Mouse (Mus musculus): Measurements from ENCODE around the gene Apopt1. TPM values are rescaled to one million over a fixed set of nuclear protein-coding genes. Genes with fewer than 3 reads are reported as not detected.

Apopt1 gene
- polyA plus RNA-seq, 2 experiments, result 13.4 to 20.0 TPM

- H3K27ac ChIP-seq, result peak overlapping the region; percentile 33; the same call in 1 of the 2 replicates
- H3K4me1 ChIP-seq (replicated peaks; ENCODE audit: control insufficient read depth in 2 of 2, insufficient read depth in 2 of 2, low read length in 1 of 2), result peaks cover 2 to 9% of the 10 kb centered on the region in 2 experiments; a peak in 3 of 4 replicates
- no peak for DNase-seq (ENCODE audit: low read depth in 3 of 3, low spot score in 3 of 3)
- no peaks in the 10 kb centered on the region for H3K27me3 ChIP-seq (ENCODE audit: control insufficient read depth, insufficient read depth, low read length)
- no peak overlapping the region for H3K4me2 ChIP-seq (ENCODE audit: low read depth)
- H3K9me3 ChIP-seq (ENCODE audit: control insufficient read depth, low read length), result no peaks in the 10 kb centered on the region
- no peak overlapping the region for H3K9ac ChIP-seq (replicated peaks)
- TF ChIP-seq EP300 (IDR thresholded peaks at IDR 0.05; ENCODE audit: low read depth), result no peak
- TF ChIP-seq CTCF (IDR thresholded peaks at IDR 0.05; ENCODE audit: low read depth), result no peak
- peaks cover 20% of the 10 kb centered on the region for H3K36me3 ChIP-seq (replicated peaks; ENCODE audit: control insufficient read depth, insufficient read depth, low read depth)
- ATAC-seq (ENCODE audit: insufficient read depth), result peak; percentile 42
- H3K4me3 ChIP-seq (ENCODE audit: insufficient read depth in 1 of 2, low read depth in 2 of 2, low read length in 2 of 2), result no peak overlapping the region
- WGBS (ENCODE audit: insufficient replicate concordance), result 79% methylated on average over 5 of the region's 5 CpGs
These were observed 77.0 kb downstream of the Apopt1 start for GRCm38 (mm10) chr12:111790090-111790489.

DNA sequence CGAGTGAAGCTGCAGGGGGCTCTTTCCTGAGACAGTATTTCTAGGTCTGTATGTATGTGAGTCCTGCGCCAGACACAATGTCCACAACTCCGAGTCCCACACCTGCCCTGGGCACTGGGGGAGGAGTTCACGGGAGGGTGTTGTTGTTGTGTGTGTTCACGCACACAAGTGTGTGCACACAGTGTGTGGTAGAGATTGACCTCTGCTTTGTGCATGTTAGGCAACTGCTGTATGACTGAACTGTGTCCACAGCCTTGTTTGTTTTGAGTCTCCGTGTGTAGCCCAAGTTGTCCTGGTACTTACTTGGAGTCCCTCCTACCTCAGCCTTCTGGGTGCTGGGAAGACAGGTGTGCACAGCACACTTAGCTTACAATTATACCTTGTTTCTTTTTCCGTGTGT lies 77.6 kb downstream of the Apopt1 start:
- Histone ChIP-seq H3K27me3 (ENCODE audit: control insufficient read depth, insufficient read depth, low read length) (no peaks in the 10 kb centered on the region), H3K4me2 (ENCODE audit: low read depth) (no peak overlapping the region), H3K9me3 (ENCODE audit: control insufficient read depth, low read length) (no peaks in the 10 kb centered on the region), H3K4me1 (replicated peaks; ENCODE audit: control insufficient read depth in 2 of 2, insufficient read depth in 2 of 2, low read length in 1 of 2) (peaks cover 2 to 9% of the 10 kb centered on the region in 2 experiments; a peak in 2 of 4 replicates), H3K4me3 (ENCODE audit: insufficient read depth in 1 of 2, low read depth in 2 of 2, low read length in 2 of 2) (no peak overlapping the region), H3K27ac (peak overlapping the region; percentile 33; the same call in 1 of the 2 replicates), H3K36me3 (replicated peaks; ENCODE audit: control insufficient read depth, insufficient read depth, low read depth) (peaks cover 18% of the 10 kb centered on the region), H3K9ac (replicated peaks) (no peak overlapping the region)
- WGBS (ENCODE audit: insufficient replicate concordance), result 77% methylated on average over 7 of the region's 7 CpGs
- DNase-seq (ENCODE audit: low read depth in 3 of 3, low spot score in 3 of 3) (no peak), ATAC-seq (ENCODE audit: insufficient read depth) (no peak)
- TF ChIP-seq CTCF (IDR thresholded peaks at IDR 0.05; ENCODE audit: low read depth) (no peak), EP300 (IDR thresholded peaks at IDR 0.05; ENCODE audit: low read depth) (no peak)

DNA sequence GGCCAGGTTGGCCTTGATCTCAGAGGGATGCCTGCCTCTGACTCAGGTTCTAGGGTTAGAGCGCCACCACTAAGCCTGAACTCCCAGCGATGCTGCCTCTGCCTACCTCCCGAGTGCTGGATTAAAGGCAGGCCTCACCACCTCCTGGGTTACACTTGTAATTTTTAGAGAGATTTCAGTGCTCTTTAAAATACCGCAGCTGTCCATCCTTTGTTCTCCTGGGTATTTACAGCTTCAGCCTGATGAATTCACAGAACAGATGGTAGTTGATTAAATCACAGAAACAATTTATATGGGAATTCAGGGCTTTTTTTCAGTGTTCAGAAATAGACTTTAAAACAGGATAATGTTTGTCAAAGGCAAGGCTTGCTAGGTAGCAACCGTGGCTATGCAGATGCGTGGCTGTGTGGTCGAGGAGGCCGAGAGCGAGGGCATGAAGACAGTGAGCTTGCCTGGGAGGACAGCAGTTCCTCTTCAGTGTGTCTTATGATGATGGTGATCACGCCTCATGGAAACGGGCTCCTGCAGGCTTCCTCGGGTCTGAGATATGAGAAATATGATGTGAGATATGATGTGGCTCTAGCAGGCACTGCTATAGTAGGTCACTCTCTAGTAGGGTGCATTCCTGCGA lies 78.5 kb downstream of the Apopt1 start:
- Histone ChIP-seq H3K4me3 (ENCODE audit: insufficient read depth in 1 of 2, low read depth in 2 of 2, low read length in 2 of 2) (no peak overlapping the region), H3K9me3 (ENCODE audit: control insufficient read depth, low read length) (no peaks in the 10 kb centered on the region), H3K4me1 (replicated peaks; ENCODE audit: control insufficient read depth in 2 of 2, insufficient read depth in 2 of 2, low read length in 1 of 2) (peaks cover 2 to 8% of the 10 kb centered on the region in 2 experiments; a peak in 2 of 4 replicates), H3K27me3 (ENCODE audit: control insufficient read depth, insufficient read depth, low read length) (no peaks in the 10 kb centered on the region), H3K4me2 (ENCODE audit: low read depth) (no peak overlapping the region), H3K36me3 (replicated peaks; ENCODE audit: control insufficient read depth, insufficient read depth, low read depth) (peaks cover 15% of the 10 kb centered on the region), H3K9ac (replicated peaks) (no peak overlapping the region), H3K27ac (no peak overlapping the region)
- ATAC-seq (ENCODE audit: insufficient read depth) (no peak), DNase-seq (ENCODE audit: low read depth in 3 of 3, low spot score in 3 of 3) (no peak)
- TF ChIP-seq CTCF (IDR thresholded peaks at IDR 0.05; ENCODE audit: low read depth) (no peak), EP300 (IDR thresholded peaks at IDR 0.05; ENCODE audit: low read depth) (no peak)
- 84% methylated on average over 13 of the region's 13 CpGs for WGBS (ENCODE audit: insufficient replicate concordance)

GRCm38 (mm10) chr12:111794102-111794501 lies 81.0 kb downstream of the Apopt1 start:
- H3K36me3 ChIP-seq (replicated peaks; ENCODE audit: control insufficient read depth, insufficient read depth, low read depth), result peaks cover 5% of the 10 kb centered on the region
- 39% methylated on average over 22 of the region's 22 CpGs for WGBS (ENCODE audit: insufficient replicate concordance)
- H3K4me1 ChIP-seq (replicated peaks; ENCODE audit: control insufficient read depth in 2 of 2, insufficient read depth in 2 of 2, low read length in 1 of 2), result peaks cover 2 to 3% of the 10 kb centered on the region in 2 experiments; a peak in 2 of 4 replicates
- no peak overlapping the region for H3K4me3 ChIP-seq (ENCODE audit: insufficient read depth in 1 of 2, low read depth in 2 of 2, low read length in 2 of 2)
- H3K27ac ChIP-seq, result no peak overlapping the region
- H3K27me3 ChIP-seq (ENCODE audit: control insufficient read depth, insufficient read depth, low read length), result no peaks in the 10 kb centered on the region
- DNase-seq (ENCODE audit: low read depth in 3 of 3, low spot score in 3 of 3), result no peak
- peak; percentile 57 for ATAC-seq (ENCODE audit: insufficient read depth)
- no peak overlapping the region for H3K9ac ChIP-seq (replicated peaks)
- no peak for TF ChIP-seq CTCF (IDR thresholded peaks at IDR 0.05; ENCODE audit: low read depth)
- TF ChIP-seq EP300 (IDR thresholded peaks at IDR 0.05; ENCODE audit: low read depth), result no peak
- H3K9me3 ChIP-seq (ENCODE audit: control insufficient read depth, low read length), result no peaks in the 10 kb centered on the region
- H3K4me2 ChIP-seq (ENCODE audit: low read depth), result no peak overlapping the region

DNA sequence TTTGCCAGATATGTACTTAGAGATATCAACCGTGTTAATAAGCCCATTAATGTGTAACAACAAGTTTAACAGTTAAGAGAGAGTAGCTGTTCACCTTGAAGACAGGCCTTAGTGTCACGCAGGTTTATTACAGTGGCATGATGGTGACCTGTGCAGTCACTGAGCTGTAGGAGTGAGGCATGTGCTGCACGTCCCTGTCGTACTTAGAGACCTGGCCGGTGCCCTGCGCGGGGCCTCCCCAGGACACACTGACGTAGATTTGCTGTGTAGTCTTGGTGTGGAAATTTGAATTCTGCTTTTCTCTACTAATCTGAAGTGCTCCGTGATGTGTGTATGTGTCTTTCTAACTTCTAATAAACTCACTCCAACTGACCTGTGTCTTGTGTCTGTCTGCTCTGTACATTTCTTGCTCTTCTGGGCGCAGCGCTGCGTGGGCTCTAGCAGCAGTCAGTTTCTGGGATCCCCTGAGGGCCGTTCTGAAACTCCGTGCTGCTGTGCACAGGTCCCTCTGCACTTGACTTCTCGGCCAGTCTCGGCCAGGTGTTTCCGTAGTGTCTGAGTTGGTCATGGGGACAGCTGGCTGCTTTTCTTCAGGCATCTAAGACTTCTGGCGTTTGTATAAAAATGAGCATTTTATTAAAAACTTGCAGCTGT lies 81.6 kb downstream of the Apopt1 start:
- no peaks in the 10 kb centered on the region for H3K9me3 ChIP-seq (ENCODE audit: control insufficient read depth, low read length)
- H3K9ac ChIP-seq (replicated peaks), result no peak overlapping the region
- TF ChIP-seq CTCF (IDR thresholded peaks at IDR 0.05; ENCODE audit: low read depth) (no peak), EP300 (IDR thresholded peaks at IDR 0.05; ENCODE audit: low read depth) (no peak)
- ATAC-seq (ENCODE audit: insufficient read depth), result no peak
- H3K27ac ChIP-seq, result no peak overlapping the region
- H3K4me1 ChIP-seq (replicated peaks; ENCODE audit: control insufficient read depth in 2 of 2, insufficient read depth in 2 of 2, low read length in 1 of 2), result peaks cover 2 to 3% of the 10 kb centered on the region in 2 experiments; a peak in 2 of 4 replicates
- no peak overlapping the region for H3K4me3 ChIP-seq (ENCODE audit: insufficient read depth in 1 of 2, low read depth in 2 of 2, low read length in 2 of 2)
- DNase-seq (ENCODE audit: low read depth in 3 of 3, low spot score in 3 of 3), result no peak
- no peaks in the 10 kb centered on the region for H3K27me3 ChIP-seq (ENCODE audit: control insufficient read depth, insufficient read depth, low read length)
- no peaks in the 10 kb centered on the region; the same call in none of the 2 replicates for H3K36me3 ChIP-seq (replicated peaks; ENCODE audit: control insufficient read depth, insufficient read depth, low read depth)
- no peak overlapping the region for H3K4me2 ChIP-seq (ENCODE audit: low read depth)
- WGBS (ENCODE audit: insufficient replicate concordance), result 87% methylated on average over 18 of the region's 18 CpGs
